Mouse (Mus musculus) urinary bladder, postnatal 14 days (tissue): Measurements from ENCODE around the gene AC141477.1.

Experiments
- DNase-seq: peaks from one replicate; pipeline ENCODE4 v3.0.0; 2021; ENCODE audit warnings: low spot score

The AC141477.1 gene

GRCm38 (mm10) chr10:76408520-76408919 lies 31.7 kb downstream of the AC141477.1 start:
- DNase-seq: no peak

GRCm38 (mm10) chr10:76392596-76392995 lies 47.6 kb downstream of the AC141477.1 start:
- no peak for DNase-seq

- no peak for DNase-seq
These were observed 48.5 kb downstream of the AC141477.1 start for GRCm38 (mm10) chr10:76391786-76392185.

- no peak for DNase-seq
These were observed 49.1 kb downstream of the AC141477.1 start for GRCm38 (mm10) chr10:76391166-76391565.
